Mouse (Mus musculus) limb, embryonic 14.5 days (tissue): ENCODE results near the gene Lce1b. TPM values are rescaled to one million over a fixed set of nuclear protein-coding genes. Genes with fewer than 3 reads are reported as not detected.
"Not testable (repeated sequence)": the region's sequence is repeated elsewhere in the genome, so short reads cannot be mapped to it uniquely, and the experiment has no call there.

ENCODE experiments used
- ATAC-seq: fragments of 200-750 bp; cut with Nextera tagmentation; 2 replicates; pipeline ENCODE4 v1.8.0; 2017; ENCODE audit warnings: low read depth, moderate number of reproducible peaks, moderate TSS enrichment; ENCODE audit not compliant: low FRiP score
- DNase-seq: peaks from one replicate; pipeline ENCODE4 v3.0.0-alpha.2; 2015; ENCODE audit warnings: low spot score
- H3K27ac ChIP-seq: fragments of 300-500 bp; sonication (generic); replicated peaks from 2 replicates; pipeline ENCODE4 v1.5.1; 2014; ENCODE audit warnings: low read depth, mild to moderate bottlenecking, low read length, moderate library complexity, mixed read lengths
- H3K27me3 ChIP-seq: fragments of 300-500 bp; sonication (generic); 2 replicates; pipeline ENCODE4 v1.6.1; 2014; ENCODE audit warnings: low read length, mixed read lengths; ENCODE audit not compliant: control insufficient read depth, insufficient read depth
- H3K36me3 ChIP-seq: fragments of 300-500 bp; sonication (generic); 2 replicates; pipeline ENCODE4 v1.6.1; 2014; ENCODE audit warnings: mild to moderate bottlenecking, low read length, moderate library complexity, mixed read lengths; ENCODE audit not compliant: control insufficient read depth, insufficient read depth
- H3K4me1 ChIP-seq: fragments of 300-500 bp; sonication (generic); 2 replicates; pipeline ENCODE4 v1.6.1; 2014; ENCODE audit warnings: antibody characterized with exemption, low read length, mixed read lengths; ENCODE audit not compliant: control insufficient read depth, insufficient read depth
- H3K4me2 ChIP-seq: fragments of 300-500 bp; sonication (generic); replicated peaks from 2 replicates; pipeline ENCODE4 v1.6.1; 2014; ENCODE audit warnings: low read depth, mild to moderate bottlenecking, low read length, moderate library complexity; ENCODE audit not compliant: severe bottlenecking
- H3K4me3 ChIP-seq: fragments of 300-500 bp; sonication (generic); replicated peaks from 2 replicates; pipeline ENCODE4 v1.5.1; 2014; ENCODE audit warnings: low read length
- H3K9ac ChIP-seq: fragments of 300-500 bp; sonication (generic); 2 replicates; pipeline ENCODE4 v1.6.1; 2014; ENCODE audit warnings: mild to moderate bottlenecking, low read depth, low read length, moderate library complexity; ENCODE audit not compliant: severe bottlenecking
- H3K9me3 ChIP-seq: fragments of 300-500 bp; sonication (generic); 2 replicates; pipeline ENCODE4 v1.6.1; 2016; ENCODE audit warnings: low read length; ENCODE audit not compliant: control insufficient read depth
- POLR2A ChIP-seq: fragments of 200-500 bp; IDR thresholded peaks from 2 replicates; pipeline ENCODE4 v1.8.0; 2012; ENCODE audit warnings: inconsistent platforms, mild to moderate bottlenecking, moderate library complexity, borderline replicate concordance; ENCODE audit not compliant: insufficient read depth, insufficient read length; ENCODE audit errors: extremely low read depth
- WGBS: fragments of 180-500 bp; shearing (Covaris S2); extraction: QIAGEN DNeasy Blood & Tissue Kit; methylation state at CpG from one replicate; pipeline ENCODE4 v1.1.7; 2014; 5-methylcytosine and 5-hydroxymethylcytosine counted together
- polyA plus RNA-seq, 2 experiments: library from polyadenylated mRNA; depleted of rRNA in 1 of 2; stranded (reverse) in 1 of 2; unstranded in 1 of 2; fragments of >200 nt; fragmentation: Nextera tagmentation in 1 of 2; extraction: Ambion mirVana in 1 of 2; gene quantifications; 2 replicates each; pipeline versions ENCODE4 v1.2.1 to v1.2.3; 2012 to 2014

Gene Lce1b
- polyA plus RNA-seq (2012; rRNA removed), result not detected in 2 replicates
- polyA plus RNA-seq (2014; fragmentation: Nextera tagmentation; extraction: Ambion mirVana), result not detected in 2 replicates

DNA sequence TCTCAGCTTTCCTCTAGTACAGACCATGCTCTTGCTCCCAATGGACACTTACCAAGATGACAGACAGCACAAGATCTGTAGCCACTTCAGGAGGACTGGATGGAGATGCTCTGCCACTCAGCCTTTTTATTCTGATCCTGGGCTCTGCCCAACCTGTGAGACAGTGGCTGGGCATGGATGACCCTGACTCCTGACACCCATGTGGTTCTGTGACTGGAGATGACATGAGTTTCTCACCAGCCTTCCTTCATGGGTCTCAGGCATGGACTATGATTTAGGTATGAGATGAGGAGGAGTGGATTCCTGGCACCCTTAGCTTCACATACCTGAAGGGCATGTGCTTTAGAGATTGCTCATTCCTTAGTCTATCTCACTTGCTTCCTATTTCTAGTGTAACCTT is at the start of gene Lce1b:
Gene Lce1b, minus strand, starts transcription at position 101 of the 400 bp plus-strand sequence.
- no peak within 1 kb of the TSS for H3K27ac ChIP-seq
- DNase-seq (no peak), ATAC-seq (no peak)
- no peaks in the 10 kb centered on the region for H3K27me3 ChIP-seq
- no peak for TF ChIP-seq POLR2A
- H3K9me3 ChIP-seq, result no peaks in the 10 kb centered on the region
- H3K4me2 ChIP-seq, result no peak within 1 kb of the TSS
- no peak within 1 kb of the TSS for H3K9ac ChIP-seq
- H3K4me3 ChIP-seq, result no peak within 1 kb of the TSS
- no peaks in the 10 kb centered on the region for H3K4me1 ChIP-seq
- no peaks in the 10 kb centered on the region for H3K36me3 ChIP-seq

- H3K36me3 ChIP-seq, result no peaks in the 10 kb centered on the region
- H3K4me2 ChIP-seq, result no peak overlapping the region
- no peaks in the 10 kb centered on the region for H3K9me3 ChIP-seq
- 43% methylated on average over 1 of the region's 1 CpGs for WGBS
- ATAC-seq, result no peak
- no peak overlapping the region for H3K4me3 ChIP-seq
- no peak for DNase-seq
- no peak overlapping the region for H3K27ac ChIP-seq
- no peak for TF ChIP-seq POLR2A
- H3K4me1 ChIP-seq, result no peaks in the 10 kb centered on the region
- no peaks in the 10 kb centered on the region for H3K27me3 ChIP-seq
- no peak overlapping the region for H3K9ac ChIP-seq
Observed at GRCm38 (mm10) chr3:92694613-92695012, 37.9 kb upstream of the Lce1b start.

DNA sequence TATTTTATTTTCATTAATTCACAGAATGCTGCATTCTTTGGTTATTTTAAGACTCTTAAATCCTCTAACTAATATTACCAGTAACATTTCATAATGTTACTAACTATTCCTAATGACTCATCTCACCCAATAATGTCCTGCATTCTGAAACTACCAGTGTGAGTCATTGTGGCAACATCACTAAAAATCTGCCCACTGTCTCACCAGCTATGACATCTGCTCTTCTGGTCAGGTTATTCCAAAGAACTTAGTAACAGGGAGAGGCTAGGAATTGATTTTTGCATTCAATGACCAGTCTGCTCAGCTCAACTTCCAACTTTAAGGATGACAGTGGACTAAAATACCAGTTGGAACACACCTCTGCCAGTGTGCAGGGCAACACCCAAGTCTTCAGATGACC is 35.0 kb upstream of the Lce1b start:
- no peak overlapping the region for H3K9ac ChIP-seq
- no peak overlapping the region for H3K4me3 ChIP-seq
- no peak for ATAC-seq
- H3K36me3 ChIP-seq, result no peaks in the 10 kb centered on the region
- H3K4me2 ChIP-seq, result no peak overlapping the region
- H3K9me3 ChIP-seq, result no peaks in the 10 kb centered on the region
- TF ChIP-seq POLR2A, result no peak
- no peak overlapping the region for H3K27ac ChIP-seq
- DNase-seq, result no peak
- H3K4me1 ChIP-seq, result no peaks in the 10 kb centered on the region
- no peaks in the 10 kb centered on the region for H3K27me3 ChIP-seq

DNA sequence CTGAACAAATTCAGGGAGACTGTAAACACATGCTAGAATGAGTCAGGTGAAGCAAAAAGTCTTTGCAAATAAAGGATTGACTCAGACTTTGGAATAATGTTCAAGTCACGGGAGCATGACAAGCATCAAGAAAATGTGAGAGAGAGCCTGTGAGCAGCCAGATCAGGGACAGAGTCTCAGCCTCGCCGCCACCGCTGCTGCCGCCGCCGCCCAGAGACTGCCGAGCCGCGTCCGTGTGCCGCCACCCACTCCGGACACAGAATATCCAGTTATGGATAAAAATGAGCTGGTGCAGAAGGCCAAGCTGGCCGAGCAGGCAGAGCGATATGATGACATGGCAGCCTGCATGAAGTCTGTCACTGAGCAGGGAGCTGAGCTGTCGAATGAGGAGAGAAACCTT is 32.4 kb upstream of the Lce1b start:
- not testable (repeated sequence) for H3K4me3 ChIP-seq, H3K27ac ChIP-seq, H3K9me3 ChIP-seq, H3K9ac ChIP-seq, H3K27me3 ChIP-seq, H3K36me3 ChIP-seq, H3K4me2 ChIP-seq, DNase-seq, ATAC-seq, H3K4me1 ChIP-seq
- 72% methylated on average over 16 of the region's 16 CpGs for WGBS

DNA sequence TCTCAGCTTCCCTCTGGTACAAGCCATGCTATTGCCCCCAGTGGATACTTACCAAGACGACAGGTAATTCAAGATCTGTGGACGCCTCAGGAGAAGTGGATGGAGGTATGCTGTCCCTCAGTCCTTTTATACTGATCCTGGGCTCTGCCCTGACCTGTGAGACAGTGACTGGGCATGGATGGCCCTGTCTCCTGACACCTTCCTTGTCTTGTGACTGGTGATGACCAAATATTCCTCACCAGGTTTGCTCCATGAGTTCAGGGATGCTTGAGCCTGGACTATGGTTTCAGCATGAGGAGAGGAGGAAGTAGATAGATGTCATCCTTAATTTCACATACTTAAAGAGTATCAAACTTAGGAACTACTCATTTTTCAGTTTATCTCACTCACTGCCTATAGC is 30.4 kb upstream of the Lce1b start, which contains the start of gene Lce1d:
Gene Lce1d, minus strand, starts transcription at position 101 of the 400 bp plus-strand sequence.
- 64% methylated on average over 2 of the region's 2 CpGs for WGBS
- no peak for TF ChIP-seq POLR2A
- H3K4me3 ChIP-seq, result no peak within 1 kb of the TSS

GRCm38 (mm10) chr3:92678947-92679346 is 22.2 kb upstream of the Lce1b start, which contains the start of gene Lce1c:
Gene Lce1c (plus strand): TSS chr3:92679247.
- ATAC-seq (no peak), DNase-seq (no peak)
- no peak within 1 kb of the TSS for H3K9ac ChIP-seq
- 94% methylated on average over 4 of the region's 4 CpGs for WGBS
- H3K9me3 ChIP-seq, result no peaks in the 10 kb centered on the region
- no peak within 1 kb of the TSS for H3K27ac ChIP-seq
- H3K4me3 ChIP-seq, result no peak within 1 kb of the TSS
- H3K4me2 ChIP-seq, result no peak within 1 kb of the TSS
- no peaks in the 10 kb centered on the region for H3K36me3 ChIP-seq
- no peaks in the 10 kb centered on the region for H3K4me1 ChIP-seq
- TF ChIP-seq POLR2A, result no peak
- H3K27me3 ChIP-seq, result no peaks in the 10 kb centered on the region

More for the DNA sequence above, 30.4 kb upstream of the Lce1b start, which contains the start of gene Lce1d:
- DNase-seq (no peak), ATAC-seq (no peak)
- H3K4me2 ChIP-seq, result no peak within 1 kb of the TSS
- no peak within 1 kb of the TSS for H3K27ac ChIP-seq
- H3K36me3 ChIP-seq, result no peaks in the 10 kb centered on the region
- no peaks in the 10 kb centered on the region for H3K9me3 ChIP-seq
- H3K4me1 ChIP-seq, result no peaks in the 10 kb centered on the region
- H3K27me3 ChIP-seq, result no peaks in the 10 kb centered on the region
- H3K9ac ChIP-seq, result no peak within 1 kb of the TSS
